Mouse (Mus musculus): ENCODE data around the gene Tmub2.

GRCm38 (mm10) chr11:102249351-102250090 lies 35.2 kb upstream of the Tmub2 start:
- TF ChIP-seq EP300 (optimal IDR thresholded peaks at IDR 0.05), result no peak
- TF ChIP-seq CTCF (IDR thresholded peaks at IDR 0.05; ENCODE audit: low read depth), result no peak

Data from stomach, postnatal 0 days (tissue).